Mouse (Mus musculus): ENCODE data around the gene Gm37240. TPM values are rescaled to one million over a fixed set of nuclear protein-coding genes. Genes with fewer than 3 reads are reported as not detected.

Gene Gm37240
- polyA plus RNA-seq, 1 experiment, result 0.91 TPM

DNA sequence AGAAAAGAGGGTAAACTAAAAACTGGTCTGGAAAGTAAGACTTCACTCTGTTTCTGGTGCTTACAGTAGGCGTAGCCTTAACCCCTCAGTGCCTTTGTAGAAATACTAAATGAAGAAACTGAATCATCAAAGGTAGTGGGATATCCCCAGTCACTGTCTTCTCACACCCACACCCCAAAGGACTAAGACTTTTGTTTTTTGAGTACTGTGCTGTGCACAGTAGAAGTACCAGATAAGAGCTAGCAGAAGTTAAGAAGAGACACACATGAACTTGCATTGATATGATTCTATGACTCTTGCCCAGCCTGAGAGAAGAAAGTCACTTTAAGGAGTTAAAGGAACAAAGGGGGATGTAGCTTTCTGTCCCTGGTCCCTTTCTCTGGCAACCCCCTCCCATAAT is 1409.8 kb downstream of the Gm37240 start:
- Histone ChIP-seq H3K4me3 (ENCODE audit: low read depth, low read length) (no peak overlapping the region), H3K27me3 (ENCODE audit: control insufficient read depth, insufficient read depth, low read length, poor library complexity, severe bottlenecking) (peaks cover 13% of the 10 kb centered on the region), H3K9ac (ENCODE audit: low read depth, poor library complexity, severe bottlenecking) (no peak overlapping the region), H3K27ac (ENCODE audit: insufficient read depth, low read length) (no peak overlapping the region), H3K36me3 (ENCODE audit: control insufficient read depth, insufficient read depth, low read length, poor library complexity, severe bottlenecking) (no peaks in the 10 kb centered on the region), H3K9me3 (replicated peaks; ENCODE audit: control insufficient read depth, insufficient read depth, low read length, poor library complexity, severe bottlenecking) (no peaks in the 10 kb centered on the region), H3K4me1 (ENCODE audit: control insufficient read depth, insufficient read depth, low read length) (no peaks in the 10 kb centered on the region)
- no peak for TF ChIP-seq EP300 (IDR thresholded peaks at IDR 0.05; ENCODE audit: insufficient read depth, low read depth, low read length)
- no peak for TF ChIP-seq POLR2A (IDR thresholded peaks at IDR 0.05; ENCODE audit: insufficient read depth, low read length)
- no peak for TF ChIP-seq CTCF (IDR thresholded peaks at IDR 0.05; ENCODE audit: low read depth, low read length)

DNA sequence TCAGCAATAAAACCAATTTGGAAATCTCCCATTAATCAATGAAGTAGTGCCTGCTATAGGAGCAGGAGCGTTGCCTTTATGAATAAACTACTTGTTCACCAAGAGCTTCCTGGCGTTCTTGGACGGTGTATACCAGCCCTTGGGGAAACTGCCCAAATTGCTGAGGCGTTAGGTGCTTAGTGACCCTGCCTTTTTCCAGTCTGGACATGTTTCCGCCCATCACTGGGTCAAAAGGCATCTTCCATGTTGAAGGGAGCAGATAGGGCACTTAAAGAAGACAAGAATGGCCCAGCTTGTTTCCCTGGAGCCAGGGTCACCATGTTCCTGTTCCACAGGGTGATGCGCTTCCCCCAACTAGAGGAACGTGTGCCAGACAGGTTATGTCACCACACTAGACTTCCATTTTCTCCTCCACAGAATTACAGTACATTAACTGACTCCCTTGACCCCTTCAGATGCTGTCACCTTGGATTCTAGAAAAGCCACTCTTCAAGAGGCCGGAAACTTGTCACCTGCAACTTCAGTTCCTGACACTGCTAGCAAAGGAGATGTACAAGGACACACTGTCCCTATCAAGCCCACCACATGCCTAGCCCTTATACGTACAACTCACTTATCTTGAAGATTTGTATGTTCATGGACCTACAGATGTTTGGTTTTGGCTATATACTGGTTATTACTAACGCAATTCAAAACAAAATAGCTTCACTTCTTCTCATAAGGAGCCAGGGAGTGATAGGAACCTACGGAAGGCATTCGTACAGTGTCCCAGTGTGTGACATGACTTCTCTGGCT is 1412.1 kb downstream of the Gm37240 start:
- H3K27me3 ChIP-seq (ENCODE audit: control insufficient read depth, insufficient read depth, low read length, poor library complexity, severe bottlenecking), result peaks cover 13% of the 10 kb centered on the region
- no peaks in the 10 kb centered on the region for H3K36me3 ChIP-seq (ENCODE audit: control insufficient read depth, insufficient read depth, low read length, poor library complexity, severe bottlenecking)
- TF ChIP-seq EP300 (IDR thresholded peaks at IDR 0.05; ENCODE audit: insufficient read depth, low read depth, low read length) (no peak), POLR2A (IDR thresholded peaks at IDR 0.05; ENCODE audit: insufficient read depth, low read length) (no peak), CTCF (IDR thresholded peaks at IDR 0.05; ENCODE audit: low read depth, low read length) (no peak)
- H3K9me3 ChIP-seq (replicated peaks; ENCODE audit: control insufficient read depth, insufficient read depth, low read length, poor library complexity, severe bottlenecking), result no peaks in the 10 kb centered on the region
- no peak overlapping the region for H3K27ac ChIP-seq (ENCODE audit: insufficient read depth, low read length)
- no peak overlapping the region for H3K9ac ChIP-seq (ENCODE audit: low read depth, poor library complexity, severe bottlenecking)
- no peak overlapping the region for H3K4me3 ChIP-seq (ENCODE audit: low read depth, low read length)
- no peaks in the 10 kb centered on the region for H3K4me1 ChIP-seq (ENCODE audit: control insufficient read depth, insufficient read depth, low read length)

DNA sequence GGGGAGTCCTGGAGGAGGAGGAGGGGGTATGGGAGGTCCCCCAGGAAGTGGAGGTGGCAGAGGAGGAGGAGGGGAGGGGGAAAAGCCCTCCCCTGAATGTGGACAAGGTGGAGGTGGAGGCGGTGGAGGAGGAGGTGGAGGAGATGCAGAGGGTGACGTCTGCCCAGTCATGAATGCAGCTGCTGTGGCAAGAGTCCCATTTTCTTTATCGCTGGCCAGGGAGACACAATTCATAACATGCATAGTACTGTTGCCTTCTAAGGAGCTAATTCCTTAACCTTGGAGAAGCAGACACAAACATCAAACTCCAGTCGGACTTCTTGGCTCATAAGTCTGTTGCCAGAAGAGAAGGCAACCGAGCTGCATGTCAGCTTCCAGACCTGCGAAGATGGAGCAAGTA is 1412.9 kb downstream of the Gm37240 start:
- no peaks in the 10 kb centered on the region for H3K36me3 ChIP-seq (ENCODE audit: control insufficient read depth, insufficient read depth, low read length, poor library complexity, severe bottlenecking)
- TF ChIP-seq POLR2A (IDR thresholded peaks at IDR 0.05; ENCODE audit: insufficient read depth, low read length) (no peak), EP300 (IDR thresholded peaks at IDR 0.05; ENCODE audit: insufficient read depth, low read depth, low read length) (no peak), CTCF (IDR thresholded peaks at IDR 0.05; ENCODE audit: low read depth, low read length) (no peak)
- H3K4me1 ChIP-seq (ENCODE audit: control insufficient read depth, insufficient read depth, low read length), result no peaks in the 10 kb centered on the region
- H3K27ac ChIP-seq (ENCODE audit: insufficient read depth, low read length), result no peak overlapping the region
- no peaks in the 10 kb centered on the region for H3K9me3 ChIP-seq (replicated peaks; ENCODE audit: control insufficient read depth, insufficient read depth, low read length, poor library complexity, severe bottlenecking)
- H3K27me3 ChIP-seq (ENCODE audit: control insufficient read depth, insufficient read depth, low read length, poor library complexity, severe bottlenecking), result peaks cover 9% of the 10 kb centered on the region
- no peak overlapping the region for H3K4me3 ChIP-seq (ENCODE audit: low read depth, low read length)
- no peak overlapping the region for H3K9ac ChIP-seq (ENCODE audit: low read depth, poor library complexity, severe bottlenecking)

DNA sequence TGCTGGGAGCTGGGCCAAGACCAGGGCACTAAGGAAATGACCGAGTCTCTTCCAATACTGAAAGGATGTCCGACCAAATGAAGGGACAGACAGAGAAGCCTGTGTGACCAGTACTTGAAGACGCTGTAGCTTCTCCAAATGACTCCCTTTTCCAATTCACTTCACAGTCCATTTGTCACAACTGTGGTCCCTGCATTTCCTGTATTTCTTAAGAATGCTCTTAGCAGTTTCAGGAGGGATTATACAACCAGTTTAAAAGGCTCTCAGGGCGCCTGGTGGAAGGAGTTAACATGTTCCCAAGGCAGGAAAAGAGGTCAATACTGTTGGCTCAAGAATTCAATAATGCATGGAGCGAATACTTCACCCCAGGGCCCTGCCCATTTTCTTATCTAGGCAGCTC is 1414.4 kb downstream of the Gm37240 start:
- Histone ChIP-seq H3K9me3 (replicated peaks; ENCODE audit: control insufficient read depth, insufficient read depth, low read length, poor library complexity, severe bottlenecking) (no peaks in the 10 kb centered on the region), H3K36me3 (ENCODE audit: control insufficient read depth, insufficient read depth, low read length, poor library complexity, severe bottlenecking) (no peaks in the 10 kb centered on the region), H3K4me1 (ENCODE audit: control insufficient read depth, insufficient read depth, low read length) (no peaks in the 10 kb centered on the region), H3K4me3 (ENCODE audit: low read depth, low read length) (no peak overlapping the region), H3K9ac (ENCODE audit: low read depth, poor library complexity, severe bottlenecking) (no peak overlapping the region), H3K27me3 (ENCODE audit: control insufficient read depth, insufficient read depth, low read length, poor library complexity, severe bottlenecking) (no peaks in the 10 kb centered on the region), H3K27ac (ENCODE audit: insufficient read depth, low read length) (no peak overlapping the region)
- TF ChIP-seq POLR2A (IDR thresholded peaks at IDR 0.05; ENCODE audit: insufficient read depth, low read length) (no peak), CTCF (IDR thresholded peaks at IDR 0.05; ENCODE audit: low read depth, low read length) (no peak), EP300 (IDR thresholded peaks at IDR 0.05; ENCODE audit: insufficient read depth, low read depth, low read length) (no peak)

DNA sequence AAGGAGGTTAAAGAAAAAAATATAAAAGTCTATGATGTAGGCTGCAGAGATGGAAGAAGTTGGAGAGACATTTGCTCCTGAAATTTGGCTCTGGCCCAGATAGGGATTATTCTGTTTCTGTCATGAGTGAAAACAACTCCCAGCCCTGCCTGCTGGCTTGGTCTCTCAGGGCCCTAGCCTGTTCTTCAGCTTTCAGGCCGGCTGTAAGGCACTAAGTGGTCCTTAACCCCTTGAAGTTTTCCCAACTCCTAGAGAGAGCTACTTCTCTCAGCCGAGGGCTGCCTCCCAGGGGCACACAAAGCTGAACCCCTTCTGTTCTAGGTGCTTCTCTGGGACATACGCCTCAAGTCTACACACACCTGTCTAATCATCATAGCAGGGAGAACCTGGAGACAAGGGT is 1414.8 kb downstream of the Gm37240 start:
- Histone ChIP-seq H3K4me3 (ENCODE audit: low read depth, low read length) (no peak overlapping the region), H3K9ac (ENCODE audit: low read depth, poor library complexity, severe bottlenecking) (no peak overlapping the region), H3K36me3 (ENCODE audit: control insufficient read depth, insufficient read depth, low read length, poor library complexity, severe bottlenecking) (no peaks in the 10 kb centered on the region), H3K9me3 (replicated peaks; ENCODE audit: control insufficient read depth, insufficient read depth, low read length, poor library complexity, severe bottlenecking) (no peaks in the 10 kb centered on the region), H3K4me1 (ENCODE audit: control insufficient read depth, insufficient read depth, low read length) (no peaks in the 10 kb centered on the region), H3K27me3 (ENCODE audit: control insufficient read depth, insufficient read depth, low read length, poor library complexity, severe bottlenecking) (no peaks in the 10 kb centered on the region), H3K27ac (ENCODE audit: insufficient read depth, low read length) (no peak overlapping the region)
- TF ChIP-seq CTCF (IDR thresholded peaks at IDR 0.05; ENCODE audit: low read depth, low read length) (no peak), POLR2A (IDR thresholded peaks at IDR 0.05; ENCODE audit: insufficient read depth, low read length) (no peak), EP300 (IDR thresholded peaks at IDR 0.05; ENCODE audit: insufficient read depth, low read depth, low read length) (no peak)

DNA sequence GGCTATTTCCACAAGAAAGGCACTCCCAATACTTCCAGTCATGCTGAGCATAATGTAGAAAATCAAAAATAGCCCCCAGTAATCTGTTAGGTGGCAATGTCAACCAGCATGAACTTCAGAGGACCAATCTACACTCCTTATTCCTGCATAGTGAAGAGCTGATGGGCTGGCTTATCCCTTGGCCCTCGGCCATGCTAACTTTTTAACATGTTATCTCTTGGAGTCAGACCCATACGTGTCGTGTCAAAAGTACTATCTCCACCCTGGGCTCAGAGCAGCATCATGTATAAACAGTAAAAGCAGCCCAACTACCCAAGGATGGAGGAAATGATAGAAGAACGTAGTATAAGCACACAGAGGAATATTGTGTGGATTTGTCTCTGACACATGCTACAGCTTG is 1416.2 kb downstream of the Gm37240 start:
- Histone ChIP-seq H3K4me1 (ENCODE audit: control insufficient read depth, insufficient read depth, low read length) (no peaks in the 10 kb centered on the region), H3K9me3 (replicated peaks; ENCODE audit: control insufficient read depth, insufficient read depth, low read length, poor library complexity, severe bottlenecking) (no peaks in the 10 kb centered on the region), H3K9ac (ENCODE audit: low read depth, poor library complexity, severe bottlenecking) (no peak overlapping the region), H3K36me3 (ENCODE audit: control insufficient read depth, insufficient read depth, low read length, poor library complexity, severe bottlenecking) (no peaks in the 10 kb centered on the region), H3K27me3 (ENCODE audit: control insufficient read depth, insufficient read depth, low read length, poor library complexity, severe bottlenecking) (no peaks in the 10 kb centered on the region), H3K4me3 (ENCODE audit: low read depth, low read length) (no peak overlapping the region), H3K27ac (ENCODE audit: insufficient read depth, low read length) (no peak overlapping the region)
- TF ChIP-seq CTCF (IDR thresholded peaks at IDR 0.05; ENCODE audit: low read depth, low read length) (no peak), EP300 (IDR thresholded peaks at IDR 0.05; ENCODE audit: insufficient read depth, low read depth, low read length) (no peak), POLR2A (IDR thresholded peaks at IDR 0.05; ENCODE audit: insufficient read depth, low read length) (no peak)

Measured in ES-Bruce4 (cell line).